Mouse (Mus musculus) spleen, adult 2 months (tissue): ENCODE data around the gene Grtp1.

ENCODE experiments used
- CTCF ChIP-seq: fragments of 200-500 bp; IDR thresholded peaks from 2 replicates; pipeline ENCODE4 v1.5.1; 2011; ENCODE audit warnings: mild to moderate bottlenecking, inconsistent platforms; ENCODE audit not compliant: insufficient read depth, insufficient read length, insufficient replicate concordance; ENCODE audit errors: extremely low read depth
- POLR2A ChIP-seq: fragments of 200-500 bp; IDR thresholded peaks from 2 replicates; pipeline ENCODE4 v1.6.1; 2011; ENCODE audit warnings: low read depth, low read length, inconsistent platforms

DNA sequence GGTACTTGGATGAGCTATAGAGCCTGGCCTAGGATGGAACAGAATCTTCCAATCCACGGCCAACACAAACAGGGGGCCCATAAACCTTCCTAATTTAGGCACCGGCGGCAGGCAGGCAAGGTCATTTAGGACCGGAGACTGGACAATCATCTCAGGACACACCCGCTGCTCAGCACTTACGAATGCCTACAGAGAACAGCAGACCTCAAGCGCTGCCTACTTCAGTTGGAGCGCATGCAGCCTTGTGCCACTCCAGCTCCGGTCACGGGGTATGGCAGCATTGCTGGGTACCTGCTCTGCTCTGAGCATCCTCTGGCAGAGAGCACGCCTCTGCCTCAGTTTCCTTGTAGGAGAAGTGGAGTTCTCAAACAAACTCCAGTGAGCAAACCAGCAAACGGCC, 29.4 kb upstream of the Grtp1 start:
- TF ChIP-seq CTCF (no peak), POLR2A (no peak)
